Mouse (Mus musculus) neural tube, embryonic 13.5 days (tissue): ENCODE data around the gene Zfp385b. TPM values are rescaled to one million over a fixed set of nuclear protein-coding genes. Genes with fewer than 3 reads are reported as not detected.
A peak's percentile ranks its signal among the peaks of the same experiment; 100 is the strongest.

Experiments
- ATAC-seq: fragments of 200-750 bp; cut with Nextera tagmentation; 2 replicates; pipeline ENCODE4 v1.8.0; 2017; ENCODE audit warnings: low read depth, mild to moderate bottlenecking, moderate TSS enrichment, moderate library complexity
- H3K27ac ChIP-seq: fragments of 300-500 bp; sonication (generic); replicated peaks from 2 replicates; pipeline ENCODE4 v1.5.1; 2015; ENCODE audit warnings: moderate library complexity, mild to moderate bottlenecking, inconsistent platforms
- H3K27me3 ChIP-seq: fragments of 300-500 bp; sonication (generic); 2 replicates; pipeline ENCODE4 v1.6.1; 2015; ENCODE audit warnings: mild to moderate bottlenecking, inconsistent platforms
- H3K36me3 ChIP-seq: fragments of 300-500 bp; sonication (generic); 2 replicates; pipeline ENCODE4 v1.6.1; 2015; ENCODE audit warnings: mild to moderate bottlenecking, inconsistent platforms
- H3K4me1 ChIP-seq: fragments of 300-500 bp; sonication (generic); replicated peaks from 2 replicates; pipeline ENCODE4 v1.6.1; 2015; ENCODE audit warnings: inconsistent platforms
- H3K4me2 ChIP-seq: fragments of 300-500 bp; sonication (generic); 2 replicates; pipeline ENCODE4 v1.6.1; 2015; ENCODE audit warnings: inconsistent platforms, mild to moderate bottlenecking, moderate library complexity
- H3K4me3 ChIP-seq: fragments of 300-500 bp; sonication (generic); 2 replicates; pipeline ENCODE4 v1.5.1; 2015; ENCODE audit warnings: mild to moderate bottlenecking, inconsistent platforms
- H3K9ac ChIP-seq: fragments of 300-500 bp; sonication (generic); 2 replicates; pipeline ENCODE4 v1.6.1; 2015; ENCODE audit warnings: moderate library complexity, mild to moderate bottlenecking, inconsistent platforms
- H3K9me3 ChIP-seq: fragments of 300-500 bp; sonication (generic); 2 replicates; pipeline ENCODE4 v1.6.1; 2016; ENCODE audit warnings: inconsistent platforms
- WGBS: fragments of 180-500 bp; shearing (Covaris S2); methylation state at CpG from one replicate; pipeline ENCODE4 v1.1.7; 2015; 5-methylcytosine and 5-hydroxymethylcytosine counted together
- polyA plus RNA-seq: library from polyadenylated mRNA; unstranded; fragments of >200 nt; fragmentation: Nextera tagmentation; extraction: Ambion mirVana; gene quantifications from 2 replicates; pipeline ENCODE4 v1.2.1, GENCODE M21; 2015

The Zfp385b gene
- polyA plus RNA-seq, 1 experiment from 2014 or later: 7.7 TPM

GRCm38 (mm10) chr2:77500480-77500879, 319.0 kb downstream of the Zfp385b start:
- no peaks in the 10 kb centered on the region for H3K9me3 ChIP-seq
- no peak overlapping the region for H3K4me2 ChIP-seq
- H3K36me3 ChIP-seq: no peaks in the 10 kb centered on the region
- no peaks in the 10 kb centered on the region for H3K27me3 ChIP-seq
- 68% methylated on average over 6 of the region's 6 CpGs for WGBS
- no peak overlapping the region for H3K9ac ChIP-seq
- no peak overlapping the region for H3K27ac ChIP-seq
- H3K4me1 ChIP-seq: no peaks in the 10 kb centered on the region
- no peak for ATAC-seq
- no peak overlapping the region for H3K4me3 ChIP-seq

- H3K27me3 ChIP-seq: no peaks in the 10 kb centered on the region
- no peak overlapping the region for H3K4me2 ChIP-seq
- H3K4me1 ChIP-seq: no peaks in the 10 kb centered on the region
- H3K9me3 ChIP-seq: no peaks in the 10 kb centered on the region
- no peak for ATAC-seq
- WGBS: 84% methylated on average over 4 of the region's 4 CpGs
- H3K4me3 ChIP-seq: no peak overlapping the region
- no peak overlapping the region for H3K27ac ChIP-seq
- H3K9ac ChIP-seq: no peak overlapping the region
- H3K36me3 ChIP-seq: no peaks in the 10 kb centered on the region
Observed at GRCm38 (mm10) chr2:77498379-77498778, 321.1 kb downstream of the Zfp385b start.

- no peak overlapping the region for H3K9ac ChIP-seq
- no peak overlapping the region for H3K27ac ChIP-seq
- no peak overlapping the region for H3K4me3 ChIP-seq
- no peak for ATAC-seq
- no peaks in the 10 kb centered on the region for H3K4me1 ChIP-seq
- H3K4me2 ChIP-seq: no peak overlapping the region
- 96% methylated on average over 6 of the region's 6 CpGs for WGBS
- no peaks in the 10 kb centered on the region for H3K36me3 ChIP-seq
- no peaks in the 10 kb centered on the region for H3K27me3 ChIP-seq
- H3K9me3 ChIP-seq: no peaks in the 10 kb centered on the region
Observed at GRCm38 (mm10) chr2:77497942-77498341, 321.5 kb downstream of the Zfp385b start.

- Histone ChIP-seq H3K27me3 (no peaks in the 10 kb centered on the region), H3K9ac (no peak overlapping the region), H3K36me3 (no peaks in the 10 kb centered on the region), H3K4me3 (no peak overlapping the region), H3K4me1 (no peaks in the 10 kb centered on the region), H3K27ac (no peak overlapping the region), H3K9me3 (no peaks in the 10 kb centered on the region), H3K4me2 (no peak overlapping the region)
- ATAC-seq: no peak
- 93% methylated on average over 7 of the region's 7 CpGs for WGBS
Observed at GRCm38 (mm10) chr2:77496071-77496470, 323.4 kb downstream of the Zfp385b start.

- Histone ChIP-seq H3K9me3 (no peaks in the 10 kb centered on the region), H3K27me3 (no peaks in the 10 kb centered on the region), H3K4me3 (no peak overlapping the region), H3K4me2 (no peak overlapping the region), H3K4me1 (no peaks in the 10 kb centered on the region), H3K36me3 (no peaks in the 10 kb centered on the region), H3K9ac (no peak overlapping the region), H3K27ac (no peak overlapping the region)
- 89% methylated on average over 4 of the region's 4 CpGs for WGBS
- ATAC-seq: no peak
Observed at GRCm38 (mm10) chr2:77495344-77495743, 324.1 kb downstream of the Zfp385b start.

- H3K4me3 ChIP-seq: no peak overlapping the region
Observed at GRCm38 (mm10) chr2:77493695-77494094, 325.7 kb downstream of the Zfp385b start.

GRCm38 (mm10) chr2:77487151-77487550, 332.3 kb downstream of the Zfp385b start:
- no peak for ATAC-seq
- 93% methylated on average over 8 of the region's 8 CpGs for WGBS

More at GRCm38 (mm10) chr2:77493695-77494094, 325.7 kb downstream of the Zfp385b start:
- no peak overlapping the region for H3K27ac ChIP-seq
- H3K4me1 ChIP-seq: no peaks in the 10 kb centered on the region
- ATAC-seq: no peak
- WGBS: 92% methylated on average over 8 of the region's 8 CpGs
- no peak overlapping the region for H3K9ac ChIP-seq
- no peaks in the 10 kb centered on the region for H3K36me3 ChIP-seq
- no peak overlapping the region for H3K4me2 ChIP-seq
- no peaks in the 10 kb centered on the region for H3K27me3 ChIP-seq
- H3K9me3 ChIP-seq: no peaks in the 10 kb centered on the region

GRCm38 (mm10) chr2:77481274-77481673, 338.2 kb downstream of the Zfp385b start:
- ATAC-seq: no peak
- no peaks in the 10 kb centered on the region for H3K4me1 ChIP-seq
- no peaks in the 10 kb centered on the region for H3K27me3 ChIP-seq
- no peak overlapping the region for H3K4me2 ChIP-seq
- WGBS: 92% methylated on average over 10 of the region's 10 CpGs
- no peak overlapping the region for H3K27ac ChIP-seq
- H3K36me3 ChIP-seq: no peaks in the 10 kb centered on the region
- H3K4me3 ChIP-seq: no peak overlapping the region
- no peaks in the 10 kb centered on the region for H3K9me3 ChIP-seq
- H3K9ac ChIP-seq: no peak overlapping the region

More at GRCm38 (mm10) chr2:77487151-77487550, 332.3 kb downstream of the Zfp385b start:
- no peak overlapping the region for H3K9ac ChIP-seq
- no peaks in the 10 kb centered on the region for H3K4me1 ChIP-seq
- no peak overlapping the region for H3K4me2 ChIP-seq
- no peaks in the 10 kb centered on the region for H3K9me3 ChIP-seq
- H3K27me3 ChIP-seq: no peaks in the 10 kb centered on the region
- no peak overlapping the region for H3K27ac ChIP-seq
- no peak overlapping the region for H3K4me3 ChIP-seq
- H3K36me3 ChIP-seq: no peaks in the 10 kb centered on the region

- no peaks in the 10 kb centered on the region; the same call in 1 of the 2 replicates for H3K36me3 ChIP-seq
- ATAC-seq: no peak
- 85% methylated on average over 10 of the region's 10 CpGs for WGBS
- 0 out of 2 replicates have a peak, but pooled peaks cover 5% of the 10 kb centered on the region for H3K4me1 ChIP-seq
- H3K27me3 ChIP-seq: no peaks in the 10 kb centered on the region
- H3K4me2 ChIP-seq: no peak overlapping the region
- no peak overlapping the region for H3K9ac ChIP-seq
- H3K9me3 ChIP-seq: no peaks in the 10 kb centered on the region
- no peak overlapping the region for H3K4me3 ChIP-seq
- H3K27ac ChIP-seq: no peak overlapping the region
Observed at GRCm38 (mm10) chr2:77477536-77477935, 341.9 kb downstream of the Zfp385b start.

- Histone ChIP-seq H3K9ac (no peak overlapping the region), H3K4me2 (no peak overlapping the region), H3K36me3 (no peaks in the 10 kb centered on the region; the same call in 1 of the 2 replicates), H3K4me3 (no peak overlapping the region), H3K9me3 (no peaks in the 10 kb centered on the region), H3K27me3 (no peaks in the 10 kb centered on the region), H3K4me1 (peaks cover 11% of the 10 kb centered on the region), H3K27ac (no peak overlapping the region)
- ATAC-seq: no peak
- 78% methylated on average over 8 of the region's 8 CpGs for WGBS
Observed at GRCm38 (mm10) chr2:77476444-77476843, 343.0 kb downstream of the Zfp385b start.

GRCm38 (mm10) chr2:77472254-77472837, 347.1 kb downstream of the Zfp385b start:
- Histone ChIP-seq H3K4me3 (no peak overlapping the region), H3K4me2 (no peak overlapping the region), H3K9me3 (no peaks in the 10 kb centered on the region), H3K27me3 (no peaks in the 10 kb centered on the region), H3K9ac (no peak overlapping the region), H3K4me1 (peaks cover 11% of the 10 kb centered on the region), H3K27ac (0 out of 2 replicates have a peak overlapping the region, but pooled peaks have one; percentile 35), H3K36me3 (no peaks in the 10 kb centered on the region; the same call in 1 of the 2 replicates)
- peak; percentile 45 for ATAC-seq
- 42% methylated on average over 11 of the region's 11 CpGs for WGBS

GRCm38 (mm10) chr2:77470716-77471115, 348.7 kb downstream of the Zfp385b start:
- Histone ChIP-seq H3K27ac (no peak overlapping the region), H3K27me3 (no peaks in the 10 kb centered on the region), H3K4me3 (no peak overlapping the region), H3K4me2 (no peak overlapping the region), H3K4me1 (peaks cover 14% of the 10 kb centered on the region), H3K9ac (no peak overlapping the region), H3K36me3 (no peaks in the 10 kb centered on the region; the same call in 1 of the 2 replicates), H3K9me3 (no peaks in the 10 kb centered on the region)
- WGBS: 75% methylated on average over 7 of the region's 7 CpGs
- ATAC-seq: no peak

- 93% methylated on average over 10 of the region's 10 CpGs for WGBS
- H3K27me3 ChIP-seq: no peaks in the 10 kb centered on the region
- H3K9me3 ChIP-seq: no peaks in the 10 kb centered on the region
- H3K36me3 ChIP-seq: no peaks in the 10 kb centered on the region
- no peak overlapping the region for H3K9ac ChIP-seq
- no peak overlapping the region for H3K4me3 ChIP-seq
- H3K27ac ChIP-seq: no peak overlapping the region
- ATAC-seq: no peak
- H3K4me1 ChIP-seq: no peaks in the 10 kb centered on the region
- H3K4me2 ChIP-seq: no peak overlapping the region
Observed at GRCm38 (mm10) chr2:77461413-77461812, 358.0 kb downstream of the Zfp385b start.
